Mouse (Mus musculus) MEL (cell line): ENCODE data around the gene Dirc2. TPM values are rescaled to one million over a fixed set of nuclear protein-coding genes. Genes with fewer than 3 reads are reported as not detected.

Experiments
- DNase-seq: peaks from one replicate; pipeline ENCODE4 v3.0.0; 2011; ENCODE audit warnings: low read depth, low spot score
- H3K27ac ChIP-seq: 2 replicates; pipeline ENCODE4 v1.5.1; 2012; ENCODE audit warnings: low read depth, mild to moderate bottlenecking, control low read depth, low read length, moderate library complexity; ENCODE audit not compliant: control insufficient read depth
- H3K27me3 ChIP-seq, 2 experiments: fragments of 150-350 bp in 1 of 2; sonication (generic) in 1 of 2; 2 replicates each; pipeline ENCODE4 v1.6.1; 2012; ENCODE audit warnings: low read length in 2 of 2, mild to moderate bottlenecking in 2 of 2, improper control_type of control experiment in 1 of 2, moderate library complexity in 1 of 2; ENCODE audit not compliant: insufficient read depth in 2 of 2, control insufficient read depth in 1 of 2
- H3K36me3 ChIP-seq, 2 experiments: 2 replicates each; pipeline ENCODE4 v1.6.1; 2012 to 2014; ENCODE audit warnings: low read length in 2 of 2, improper control_type of control experiment in 1 of 2, inconsistent platforms in 1 of 2, mild to moderate bottlenecking in 1 of 2; ENCODE audit not compliant: insufficient read depth in 2 of 2, control insufficient read depth in 1 of 2
- H3K4me1 ChIP-seq, 2 experiments: fragments of 150-350 bp in 1 of 2; sonication (generic) in 1 of 2; 2 replicates each; pipeline ENCODE4 v1.6.1; 2012; ENCODE audit warnings: low read length in 2 of 2, improper control_type of control experiment in 1 of 2, mild to moderate bottlenecking in 1 of 2; ENCODE audit not compliant: insufficient read depth in 2 of 2, control insufficient read depth in 1 of 2
- H3K4me3 ChIP-seq, 2 experiments: fragments of 150-350 bp in 1 of 2; sonication (generic) in 1 of 2; 2 replicates each; pipeline ENCODE4 v1.5.1; 2012; ENCODE audit warnings: low read depth in 2 of 2, low read length in 2 of 2, mild to moderate bottlenecking in 2 of 2, moderate library complexity in 2 of 2, control low read depth in 1 of 2, improper control_type of control experiment in 1 of 2; ENCODE audit not compliant: control insufficient read depth in 1 of 2, insufficient read depth in 1 of 2
- H3K79me2 ChIP-seq: 2 replicates; pipeline ENCODE4 v1.6.1; 2012; ENCODE audit warnings: mild to moderate bottlenecking, low read length, moderate library complexity; ENCODE audit not compliant: control insufficient read depth, poor library complexity, insufficient read depth
- H3K9ac ChIP-seq: 2 replicates; pipeline ENCODE4 v1.6.1; 2012; ENCODE audit warnings: low read depth, mild to moderate bottlenecking, control low read depth, low read length, moderate library complexity; ENCODE audit not compliant: control insufficient read depth, poor library complexity, severe bottlenecking
- H3K9me3 ChIP-seq: fragments of 150-350 bp; sonication (generic); replicated peaks from 2 replicates; pipeline ENCODE4 v1.6.1; 2012; ENCODE audit warnings: mild to moderate bottlenecking, low read length, improper control_type of control experiment, moderate library complexity; ENCODE audit not compliant: insufficient read depth
- BHLHE40 ChIP-seq: IDR thresholded peaks from 2 replicates; pipeline ENCODE4 v1.6.1; 2012; ENCODE audit warnings: low read depth, mild to moderate bottlenecking, inconsistent platforms, low read length, improper control_type of control experiment, borderline replicate concordance
- CHD2 ChIP-seq: IDR thresholded peaks from 2 replicates; pipeline ENCODE4 v1.6.1; 2011; ENCODE audit warnings: low read length, improper control_type of control experiment
- ELF1 ChIP-seq: IDR thresholded peaks from 2 replicates; pipeline ENCODE4 v1.6.1; 2014; ENCODE audit warnings: low read depth, mild to moderate bottlenecking, inconsistent platforms, low read length, improper control_type of control experiment, moderate library complexity
- ETS1 ChIP-seq: IDR thresholded peaks from 2 replicates; pipeline ENCODE4 v1.6.1; 2012; ENCODE audit warnings: low read depth, mild to moderate bottlenecking, inconsistent platforms, low read length, improper control_type of control experiment, moderate library complexity
- GATA1 ChIP-seq: IDR thresholded peaks from 2 replicates; pipeline ENCODE4 v1.6.1; 2011; ENCODE audit warnings: low read depth, low read length, improper control_type of control experiment
- KAT2A ChIP-seq: conservative IDR thresholded peaks from 2 replicates; pipeline ENCODE4 v1.6.1; 2012; ENCODE audit warnings: low read depth, low read length, improper control_type of control experiment, inconsistent platforms
- MAFK ChIP-seq: IDR thresholded peaks from 2 replicates; pipeline ENCODE4 v1.6.1; 2011; ENCODE audit warnings: low read depth, mild to moderate bottlenecking, low read length, improper control_type of control experiment, borderline replicate concordance
- MAX ChIP-seq: IDR thresholded peaks from 2 replicates; pipeline ENCODE4 v1.6.1; 2011; ENCODE audit warnings: low read length, improper control_type of control experiment
- MXI1 ChIP-seq: IDR thresholded peaks from 2 replicates; pipeline ENCODE4 v1.6.1; 2011; ENCODE audit warnings: mild to moderate bottlenecking, low read depth, low read length, improper control_type of control experiment
- MYC ChIP-seq: IDR thresholded peaks from 2 replicates; pipeline ENCODE4 v1.6.1; 2011; ENCODE audit warnings: low read depth, mild to moderate bottlenecking, low read length, improper control_type of control experiment, moderate library complexity
- NRF1 ChIP-seq: IDR thresholded peaks from 2 replicates; pipeline ENCODE4 v1.6.1; 2014; ENCODE audit warnings: low read depth, mild to moderate bottlenecking, inconsistent platforms, low read length, improper control_type of control experiment, moderate library complexity; ENCODE audit not compliant: poor library complexity, insufficient read depth, severe bottlenecking
- POLR2AphosphoS5 ChIP-seq: IDR thresholded peaks from 2 replicates; pipeline ENCODE4 v1.6.1; 2012; ENCODE audit warnings: low read depth, borderline replicate concordance, mild to moderate bottlenecking, inconsistent platforms, low read length, moderate library complexity, mixed read lengths
- SMC3 ChIP-seq: IDR thresholded peaks from 2 replicates; pipeline ENCODE4 v1.6.1; 2011; ENCODE audit warnings: low read depth, low read length, improper control_type of control experiment
- TBP ChIP-seq: IDR thresholded peaks from 2 replicates; pipeline ENCODE4 v1.8.0; 2011; ENCODE audit warnings: low read depth, low read length, improper control_type of control experiment
- UBTF ChIP-seq: IDR thresholded peaks from 2 replicates; pipeline ENCODE4 v1.6.1; 2012; ENCODE audit warnings: low read depth, mild to moderate bottlenecking, inconsistent platforms, low read length, improper control_type of control experiment, moderate library complexity, borderline replicate concordance; ENCODE audit not compliant: insufficient read depth
- USF1 ChIP-seq: IDR thresholded peaks from 2 replicates; pipeline ENCODE4 v1.6.1; 2014; ENCODE audit warnings: low read depth, mild to moderate bottlenecking, inconsistent platforms, low read length, improper control_type of control experiment, moderate library complexity
- ZMIZ1 ChIP-seq: IDR thresholded peaks from 2 replicates; pipeline ENCODE4 v1.6.1; 2012; ENCODE audit warnings: low read depth, mild to moderate bottlenecking, inconsistent platforms, low read length, improper control_type of control experiment, moderate library complexity
- ZNF384 ChIP-seq: IDR thresholded peaks from 2 replicates; pipeline ENCODE4 v1.6.1; 2012; ENCODE audit warnings: low read depth, mild to moderate bottlenecking, inconsistent platforms, low read length, improper control_type of control experiment
- polyA plus RNA-seq, 2 experiments: library from polyadenylated mRNA; stranded (reverse) in 1 of 2; unstranded in 1 of 2; fragments of >175 nt in 1 of 2; fragments of >200 nt in 1 of 2; gene quantifications; 2 replicates each; pipeline versions ENCODE4 v1.2.1 to v1.2.4; 2012; ENCODE audit warnings: low replicate concordance in 2 of 2, low read depth in 1 of 2; ENCODE audit not compliant: insufficient read length in 2 of 2, insufficient read depth in 1 of 2, missing spikeins in 1 of 2
- total RNA-seq: library from RNA; depleted of rRNA; stranded (reverse); fragments of 300-350 nt; gene quantifications from 2 replicates; pipeline ENCODE4 v1.2.3, GENCODE M21; 2012

Dirc2 gene
- total and polyA plus RNA-seq, 3 experiments: 1.6 to 4.1 TPM; not detected in 1

DNA sequence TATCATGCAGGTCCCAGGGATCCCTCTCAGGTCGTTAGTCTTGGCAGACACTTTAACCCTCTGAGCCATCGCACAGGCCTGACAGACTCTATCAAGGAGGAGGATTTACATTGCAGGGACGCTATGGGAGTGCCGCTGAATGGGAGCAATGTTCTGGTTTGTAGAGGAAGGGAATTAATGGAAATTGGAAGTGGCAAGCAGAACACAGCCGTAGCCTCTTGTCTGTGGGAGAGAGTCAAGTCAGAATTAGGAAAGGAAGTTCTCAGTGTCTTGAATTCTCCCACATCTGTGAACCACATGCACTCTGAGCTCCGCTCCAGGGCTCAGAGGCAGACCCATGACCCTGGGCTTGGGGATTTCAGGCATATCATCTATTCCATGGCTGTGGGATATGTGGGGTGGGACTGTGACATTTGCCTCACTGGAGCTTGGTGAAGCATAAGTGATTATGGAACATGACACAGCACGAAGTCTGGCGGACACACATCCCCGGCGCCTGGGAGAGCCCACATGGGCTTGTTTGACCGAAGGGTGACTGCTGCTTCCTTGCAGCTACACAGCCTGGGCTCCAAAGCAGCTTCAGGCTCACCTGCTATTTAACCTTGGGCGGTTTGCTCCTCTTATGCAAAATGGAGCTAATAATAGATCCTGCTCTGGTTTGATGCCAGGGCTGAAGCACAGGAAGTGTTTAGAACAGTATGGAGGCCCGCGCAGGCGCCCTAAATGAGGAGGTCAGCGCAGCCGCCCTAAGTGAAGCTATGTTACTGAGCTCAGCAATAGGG is 87.6 kb downstream of the Dirc2 start:
- TF ChIP-seq ETS1 (no peak), ZNF384 (no peak), MAX (no peak), POLR2AphosphoS5 (no peak), KAT2A (no peak), USF1 (no peak), GATA1 (no peak), SMC3 (no peak), TBP (no peak), MYC (no peak), ELF1 (no peak), NRF1 (no peak), MAFK (no peak), CHD2 (no peak), ZMIZ1 (no peak), BHLHE40 (no peak), MXI1 (no peak), UBTF (no peak)
- H3K79me2 ChIP-seq: no peaks in the 10 kb centered on the region
- no peak for DNase-seq
- H3K4me1 ChIP-seq: peaks cover 5 to 15% of the 10 kb centered on the region in 2 experiments
- no peaks in the 10 kb centered on the region for H3K9me3 ChIP-seq
- no peak overlapping the region for H3K9ac ChIP-seq
- H3K36me3 ChIP-seq: peaks cover 0 to 16% of the 10 kb centered on the region in 2 experiments; a peak in 2 of 4 replicates
- 0 out of 4 replicates have a peak, but pooled peaks cover 0 to 2% of the 10 kb centered on the region in 2 experiments for H3K27me3 ChIP-seq
- no peak overlapping the region for H3K4me3 ChIP-seq
- no peak overlapping the region for H3K27ac ChIP-seq

DNA sequence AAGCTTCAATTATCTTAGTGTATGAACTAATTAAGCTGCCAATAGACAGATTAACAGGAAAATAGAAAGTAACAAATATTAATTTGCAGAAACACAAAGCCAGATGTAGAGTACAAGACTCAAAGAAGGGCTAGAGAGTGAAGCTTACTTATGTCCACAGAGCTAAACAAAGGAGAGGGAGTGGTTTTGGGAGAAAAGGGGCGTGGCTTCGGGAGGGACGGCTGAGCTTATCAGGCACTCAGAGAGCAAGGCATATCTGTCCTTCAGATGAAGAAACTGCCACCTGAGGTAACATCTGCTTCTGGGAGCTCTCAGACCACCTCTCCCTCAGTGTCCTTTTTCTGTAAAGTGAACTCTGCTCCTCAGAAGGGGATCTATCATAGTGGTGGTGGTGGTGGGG is 90.7 kb downstream of the Dirc2 start:
- H3K4me1 ChIP-seq: peaks cover 5 to 19% of the 10 kb centered on the region in 2 experiments
- no peaks in the 10 kb centered on the region for H3K9me3 ChIP-seq
- DNase-seq: peak; percentile 64
- H3K36me3 ChIP-seq: peaks cover 0 to 19% of the 10 kb centered on the region in 2 experiments; a peak in 2 of 4 replicates
- H3K27me3 ChIP-seq: 0 out of 4 replicates have a peak, but pooled peaks cover 0 to 2% of the 10 kb centered on the region in 2 experiments
- no peak overlapping the region for H3K4me3 ChIP-seq
- peak overlapping the region; percentile 51 for H3K27ac ChIP-seq
- no peak overlapping the region for H3K9ac ChIP-seq
- TF ChIP-seq MYC: 0 out of 2 replicates have a peak, but pooled peaks have one; percentile 14
- TF ChIP-seq USF1: no peak
- TF ChIP-seq GATA1: 0 out of 2 replicates have a peak, but pooled peaks have one; percentile 7
- TF ChIP-seq, all 39 proteins: peak for 2
- H3K79me2 ChIP-seq: no peaks in the 10 kb centered on the region
